Mouse (Mus musculus): ENCODE data around the gene Ccdc151. TPM values are rescaled to one million over a fixed set of nuclear protein-coding genes. Genes with fewer than 3 reads are reported as not detected.

The Ccdc151 gene
- polyA plus RNA-seq, 1 experiment from 2014 or later: 1.5 TPM

GRCm38 (mm10) chr9:22030386-22030785, 28.0 kb upstream of the Ccdc151 start:
- Histone ChIP-seq H3K27ac (no peak overlapping the region), H3K4me1 (peaks cover 2% of the 10 kb centered on the region; the same call in 1 of the 2 replicates), H3K9ac (no peak overlapping the region), H3K36me3 (no peaks in the 10 kb centered on the region), H3K9me3 (0 out of 2 replicates have a peak, but pooled peaks cover 5% of the 10 kb centered on the region), H3K27me3 (no peaks in the 10 kb centered on the region; the same call in 1 of the 2 replicates), H3K4me2 (replicated peaks) (no peak overlapping the region), H3K4me3 (no peak overlapping the region)
- WGBS: 92% methylated on average over 9 of the region's 9 CpGs
- ATAC-seq (ENCODE audit: low FRiP score, low read depth): no peak

- Histone ChIP-seq H3K4me1 (no peaks in the 10 kb centered on the region), H3K9ac (no peak overlapping the region), H3K27ac (no peak overlapping the region), H3K36me3 (no peaks in the 10 kb centered on the region), H3K4me2 (replicated peaks) (no peak overlapping the region), H3K9me3 (no peaks in the 10 kb centered on the region), H3K27me3 (peaks cover 3% of the 10 kb centered on the region; the same call in 1 of the 2 replicates), H3K4me3 (no peak overlapping the region)
- WGBS: 65% methylated on average over 7 of the region's 7 CpGs
- no peak for ATAC-seq (ENCODE audit: low FRiP score, low read depth)
Observed at GRCm38 (mm10) chr9:22028467-22028866, 26.0 kb upstream of the Ccdc151 start.

DNA sequence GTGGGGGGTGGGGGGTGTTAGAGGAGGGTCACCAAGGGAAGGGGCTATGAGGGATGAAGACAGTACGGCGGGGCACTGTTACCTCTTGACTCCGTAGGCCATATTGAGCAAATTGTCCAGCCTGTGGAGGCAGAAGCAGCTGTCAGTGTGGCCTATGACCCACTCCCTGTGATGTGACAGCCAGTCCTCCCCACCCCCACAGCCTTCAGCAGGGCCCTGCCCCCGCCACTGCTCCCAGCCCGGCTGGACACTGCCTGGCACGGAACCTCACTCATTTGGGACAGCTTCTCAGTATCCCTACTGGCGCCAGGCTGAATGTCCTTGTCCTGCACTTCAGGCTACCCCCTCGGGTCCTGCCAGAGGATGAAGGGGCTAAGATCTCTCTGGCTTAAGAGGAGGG, 22.2 kb upstream of the Ccdc151 start:
- Histone ChIP-seq H3K36me3 (no peaks in the 10 kb centered on the region), H3K4me2 (replicated peaks) (no peak overlapping the region), H3K27ac (no peak overlapping the region), H3K4me3 (no peak overlapping the region), H3K4me1 (no peaks in the 10 kb centered on the region), H3K9me3 (no peaks in the 10 kb centered on the region), H3K27me3 (peaks cover 3% of the 10 kb centered on the region; the same call in 1 of the 2 replicates), H3K9ac (no peak overlapping the region)
- WGBS: 45% methylated on average over 8 of the region's 8 CpGs
- ATAC-seq (ENCODE audit: low FRiP score, low read depth): no peak

DNA sequence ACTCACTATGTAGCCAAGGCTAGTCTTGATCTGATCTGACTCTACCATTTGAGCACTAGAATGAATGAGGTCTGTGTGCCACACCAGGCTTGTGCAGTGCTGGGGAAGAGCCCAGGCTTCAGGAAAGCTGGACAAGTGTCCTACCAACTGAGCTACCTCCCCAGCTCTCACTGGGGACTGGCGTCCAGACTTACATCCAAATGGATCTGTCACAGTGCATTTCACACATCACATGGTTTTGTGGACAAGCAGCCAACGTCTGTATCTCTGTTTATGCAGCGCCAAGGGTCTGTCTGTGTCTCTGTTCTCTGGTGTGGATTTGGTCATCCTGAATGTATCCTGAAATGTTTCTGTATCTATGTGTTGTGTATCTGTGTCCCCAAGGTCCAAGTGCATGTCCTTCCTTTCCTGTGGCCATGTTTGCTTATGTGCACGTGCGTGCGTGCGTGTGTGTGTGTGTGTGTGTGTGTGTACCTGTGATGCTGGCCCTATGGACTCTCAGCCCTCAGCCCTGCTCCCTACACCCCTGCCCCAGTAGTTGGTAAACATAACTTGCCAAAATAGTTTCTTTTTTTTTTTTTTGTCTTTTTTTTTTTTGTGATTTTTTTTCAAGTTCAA, 14.9 kb upstream of the Ccdc151 start:
- no peaks in the 10 kb centered on the region for H3K9me3 ChIP-seq
- no peak overlapping the region for H3K4me3 ChIP-seq
- H3K4me2 ChIP-seq (replicated peaks): no peak overlapping the region
- no peak for ATAC-seq (ENCODE audit: low FRiP score, low read depth)
- 86% methylated on average over 7 of the region's 7 CpGs for WGBS
- no peak overlapping the region for H3K9ac ChIP-seq
- H3K27me3 ChIP-seq: no peaks in the 10 kb centered on the region
- no peak overlapping the region for H3K27ac ChIP-seq
- H3K4me1 ChIP-seq: no peaks in the 10 kb centered on the region
- peaks cover 26% of the 10 kb centered on the region for H3K36me3 ChIP-seq

DNA sequence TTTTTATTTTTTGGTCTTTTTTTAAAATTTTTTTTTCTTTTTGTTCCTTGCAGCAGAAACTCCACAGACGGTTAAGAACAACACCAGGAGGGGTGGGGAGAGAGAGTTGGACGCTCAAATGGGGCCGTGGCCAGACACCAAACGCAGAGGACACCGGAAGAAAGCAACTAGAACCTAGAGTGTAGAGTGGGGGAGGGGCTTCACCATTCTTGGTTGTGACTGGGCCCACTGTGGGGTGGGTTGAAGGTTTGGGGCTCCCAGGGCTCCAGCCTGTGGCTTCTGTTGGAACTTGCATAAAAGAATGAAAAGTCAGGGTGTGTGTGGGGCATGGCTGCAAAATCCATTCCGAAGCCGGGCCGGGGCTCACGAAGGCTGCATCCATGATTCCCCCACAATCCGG, 13.8 kb upstream of the Ccdc151 start:
- H3K9ac ChIP-seq: no peak overlapping the region
- no peak overlapping the region for H3K4me2 ChIP-seq (replicated peaks)
- H3K4me1 ChIP-seq: no peaks in the 10 kb centered on the region
- H3K36me3 ChIP-seq: peaks cover 36% of the 10 kb centered on the region
- no peak overlapping the region for H3K4me3 ChIP-seq
- 58% methylated on average over 10 of the region's 10 CpGs for WGBS
- ATAC-seq (ENCODE audit: low FRiP score, low read depth): no peak
- H3K27me3 ChIP-seq: no peaks in the 10 kb centered on the region
- H3K9me3 ChIP-seq: no peaks in the 10 kb centered on the region
- H3K27ac ChIP-seq: no peak overlapping the region

DNA sequence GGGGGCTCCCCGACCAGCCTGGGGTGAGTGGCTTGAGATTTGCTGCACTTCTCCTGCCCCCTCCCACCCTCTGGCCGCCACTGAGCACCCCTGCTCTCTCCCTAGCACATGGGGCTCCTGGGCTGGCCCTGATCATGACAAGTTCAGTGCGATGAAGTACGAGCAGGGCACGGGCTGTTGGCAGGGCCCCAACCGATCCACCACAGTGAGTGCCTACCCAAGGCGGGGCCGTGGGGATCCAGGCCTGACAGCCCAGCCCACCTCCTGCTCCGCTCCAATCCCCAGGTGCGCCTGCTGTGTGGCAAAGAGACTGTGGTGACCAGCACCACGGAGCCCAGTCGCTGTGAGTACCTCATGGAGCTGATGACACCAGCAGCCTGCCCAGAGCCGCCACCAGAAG, 10.3 kb upstream of the Ccdc151 start:
- 91% methylated on average over 13 of the region's 13 CpGs for WGBS
- no peaks in the 10 kb centered on the region for H3K27me3 ChIP-seq
- no peaks in the 10 kb centered on the region for H3K4me1 ChIP-seq
- no peak overlapping the region for H3K4me2 ChIP-seq (replicated peaks)
- no peak overlapping the region for H3K27ac ChIP-seq
- ATAC-seq (ENCODE audit: low FRiP score, low read depth): no peak
- H3K9me3 ChIP-seq: no peaks in the 10 kb centered on the region
- no peak overlapping the region for H3K4me3 ChIP-seq
- H3K9ac ChIP-seq: no peak overlapping the region
- peaks cover 72% of the 10 kb centered on the region for H3K36me3 ChIP-seq

- Histone ChIP-seq H3K9me3 (no peaks in the 10 kb centered on the region), H3K27ac (no peak overlapping the region), H3K36me3 (peaks cover 88% of the 10 kb centered on the region), H3K9ac (no peak overlapping the region), H3K27me3 (no peaks in the 10 kb centered on the region), H3K4me3 (no peak overlapping the region), H3K4me1 (no peaks in the 10 kb centered on the region), H3K4me2 (replicated peaks) (no peak overlapping the region)
- no peak for ATAC-seq (ENCODE audit: low FRiP score, low read depth)
- 91% methylated on average over 5 of the region's 5 CpGs for whole genome bisulfite sequencing
Observed at GRCm38 (mm10) chr9:22011055-22011454, 8.6 kb upstream of the Ccdc151 start.

GRCm38 (mm10) chr9:22004546-22004945, 2.1 kb upstream of the Ccdc151 start:
- H3K27me3 ChIP-seq: no peaks in the 10 kb centered on the region
- no peak overlapping the region for H3K27ac ChIP-seq
- ATAC-seq (ENCODE audit: low FRiP score, low read depth): no peak
- peak overlapping the region; percentile 67; the same call in 1 of the 2 replicates for H3K4me3 ChIP-seq
- no peaks in the 10 kb centered on the region for H3K9me3 ChIP-seq
- peaks cover 23% of the 10 kb centered on the region for H3K4me1 ChIP-seq
- H3K36me3 ChIP-seq: peaks cover 58% of the 10 kb centered on the region
- H3K9ac ChIP-seq: peak overlapping the region; percentile 26; the same call in 1 of the 2 replicates
- H3K4me2 ChIP-seq (replicated peaks): peak overlapping the region; percentile 93; the same call in 1 of the 2 replicates
- 92% methylated on average over 12 of the region's 12 CpGs for WGBS

DNA sequence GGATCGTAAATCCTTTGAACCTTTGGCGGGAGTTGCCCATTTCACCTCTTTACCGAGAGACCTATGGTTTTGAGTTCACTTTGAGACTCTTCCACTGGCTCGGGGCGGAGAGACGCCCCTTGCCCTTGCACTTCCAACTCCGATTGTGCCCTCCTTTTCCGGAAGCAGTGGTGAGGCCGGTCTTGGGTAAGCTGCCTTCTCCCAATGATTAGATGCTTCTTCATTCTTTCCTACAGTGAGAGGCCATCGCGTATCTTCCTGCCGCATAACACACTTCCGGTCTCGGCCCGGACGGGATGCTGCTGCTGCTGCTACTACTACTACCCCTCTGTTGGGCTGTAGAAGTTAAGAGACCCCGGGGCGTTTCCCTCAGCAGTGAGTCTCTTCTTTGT, 725 bp upstream of the Ccdc151 start:
- peak overlapping the region; percentile 67 for H3K4me3 ChIP-seq
- under 1% methylated on average over 18 of the region's 18 CpGs for WGBS
- H3K4me1 ChIP-seq: peaks cover 23% of the 10 kb centered on the region
- H3K27ac ChIP-seq: peak overlapping the region; percentile 28; the same call in 1 of the 2 replicates
- H3K9ac ChIP-seq: peak overlapping the region; percentile 78
- H3K27me3 ChIP-seq: 0 out of 2 replicates have a peak, but pooled peaks cover 2% of the 10 kb centered on the region
- no peaks in the 10 kb centered on the region for H3K9me3 ChIP-seq
- no peak for ATAC-seq (ENCODE audit: low FRiP score, low read depth)
- peaks cover 44% of the 10 kb centered on the region for H3K36me3 ChIP-seq
- peak overlapping the region; percentile 93 for H3K4me2 ChIP-seq (replicated peaks)

- Histone ChIP-seq H3K27me3 (0 out of 2 replicates have a peak, but pooled peaks cover 3% of the 10 kb centered on the region), H3K9me3 (no peaks in the 10 kb centered on the region), H3K4me1 (peaks cover 23% of the 10 kb centered on the region), H3K4me2 (replicated peaks) (peak overlapping the region; percentile 63), H3K9ac (no peak overlapping the region), H3K27ac (no peak overlapping the region), H3K4me3 (no peak overlapping the region), H3K36me3 (peaks cover 29% of the 10 kb centered on the region)
- no peak for ATAC-seq (ENCODE audit: low FRiP score, low read depth)
- WGBS: 87% methylated on average over 4 of the region's 4 CpGs
Observed at GRCm38 (mm10) chr9:22001633-22002032, 801 bp downstream of the Ccdc151 start.

DNA sequence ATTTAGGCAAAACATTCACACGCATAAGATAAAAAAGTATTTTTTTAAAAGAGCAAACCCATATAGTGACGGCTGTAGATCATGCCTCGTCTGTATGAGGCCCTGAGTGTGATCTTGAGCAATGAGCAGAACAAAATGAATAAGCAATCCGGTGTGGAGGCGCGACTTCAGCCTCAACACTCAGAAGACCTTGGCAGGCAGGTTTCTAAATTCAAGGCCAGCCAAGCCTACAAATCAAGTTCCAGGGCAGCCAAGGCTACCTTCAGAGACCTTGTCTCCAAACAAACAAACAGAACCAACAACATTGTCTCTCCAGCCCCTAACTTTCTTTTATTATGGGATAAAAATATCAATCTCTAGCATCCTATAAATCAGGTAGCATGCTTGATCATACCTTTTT, 2.1 kb downstream of the Ccdc151 start:
- H3K4me2 ChIP-seq (replicated peaks): no peak overlapping the region
- 0 out of 2 replicates have a peak, but pooled peaks cover 3% of the 10 kb centered on the region for H3K27me3 ChIP-seq
- peaks cover 23% of the 10 kb centered on the region for H3K4me1 ChIP-seq
- no peak overlapping the region for H3K9ac ChIP-seq
- no peak overlapping the region for H3K4me3 ChIP-seq
- peaks cover 16% of the 10 kb centered on the region for H3K36me3 ChIP-seq
- H3K9me3 ChIP-seq: no peaks in the 10 kb centered on the region
- H3K27ac ChIP-seq: no peak overlapping the region
- no peak for ATAC-seq (ENCODE audit: low FRiP score, low read depth)
- WGBS: 91% methylated on average over 6 of the region's 6 CpGs

GRCm38 (mm10) chr9:21996178-21996867, 6.1 kb downstream of the Ccdc151 start:
- Histone ChIP-seq H3K4me2 (replicated peaks) (no peak overlapping the region), H3K9me3 (no peaks in the 10 kb centered on the region), H3K9ac (no peak overlapping the region), H3K27ac (no peak overlapping the region), H3K4me3 (no peak overlapping the region), H3K36me3 (no peaks in the 10 kb centered on the region), H3K27me3 (peaks cover 36% of the 10 kb centered on the region), H3K4me1 (no peaks in the 10 kb centered on the region)
- 86% methylated on average over 3 of the region's 3 CpGs for WGBS
- ATAC-seq (ENCODE audit: low FRiP score, low read depth): no peak
